Mouse (Mus musculus) yolk sac, embryonic 10.5 days (tissue): ENCODE measurements around the gene Znhit1.
A peak's percentile ranks its signal among the peaks of the same experiment; 100 is the strongest.
"Not testable (repeated sequence)": the region's sequence is repeated elsewhere in the genome, so short reads cannot be mapped to it uniquely, and the experiment has no call there.

Experiments used
- DNase-seq: peaks from one replicate; pipeline ENCODE4 v3.0.0-alpha.2; 2017; ENCODE audit warnings: low spot score

Gene Znhit1

GRCm38 (mm10) chr5:136953015-136953414 lies 34.8 kb downstream of the Znhit1 start, which contains the start of gene Fis1:
Gene Fis1 (plus strand): TSS chr5:136953275.
- DNase-seq = peak; percentile 98

GRCm38 (mm10) chr5:136952153-136952552 lies 35.7 kb downstream of the Znhit1 start:
- no peak for DNase-seq

GRCm38 (mm10) chr5:136950521-136950920 lies 37.3 kb downstream of the Znhit1 start:
- no peak for DNase-seq

GRCm38 (mm10) chr5:136949551-136950336 lies 38.1 kb downstream of the Znhit1 start:
- DNase-seq = not testable (repeated sequence)

- no peak for DNase-seq
These were observed 39.9 kb downstream of the Znhit1 start for GRCm38 (mm10) chr5:136947874-136948273.

- DNase-seq = no peak
These were observed 42.7 kb downstream of the Znhit1 start for GRCm38 (mm10) chr5:136945084-136945483.

GRCm38 (mm10) chr5:136943382-136943781 lies 44.4 kb downstream of the Znhit1 start:
- no peak for DNase-seq

- no peak for DNase-seq
These were observed 45.0 kb downstream of the Znhit1 start for GRCm38 (mm10) chr5:136942781-136943180.

- DNase-seq = no peak
These were observed 46.8 kb downstream of the Znhit1 start for GRCm38 (mm10) chr5:136940845-136941560.

- DNase-seq = not testable (repeated sequence)
These were observed 47.8 kb downstream of the Znhit1 start for GRCm38 (mm10) chr5:136940029-136940428.

GRCm38 (mm10) chr5:136939284-136939683 lies 48.5 kb downstream of the Znhit1 start:
- DNase-seq = no peak

GRCm38 (mm10) chr5:136937621-136938020 lies 50.2 kb downstream of the Znhit1 start:
- DNase-seq = no peak

- no peak for DNase-seq
These were observed 51.1 kb downstream of the Znhit1 start for GRCm38 (mm10) chr5:136936750-136937149.

- no peak for DNase-seq
These were observed 51.7 kb downstream of the Znhit1 start for GRCm38 (mm10) chr5:136935905-136936695.

GRCm38 (mm10) chr5:136933930-136934329 lies 53.9 kb downstream of the Znhit1 start:
- DNase-seq = no peak

- DNase-seq = no peak
These were observed 54.9 kb downstream of the Znhit1 start for GRCm38 (mm10) chr5:136932956-136933355.
